Mouse (Mus musculus) CH12.LX (cell line): Measurements from ENCODE around the gene 2900026A02Rik.

Source experiments
- CTCF ChIP-seq, 2 experiments: IDR thresholded peaks in 1 of 2; conservative IDR thresholded peaks in 1 of 2; 2 replicates each; pipeline ENCODE4 v1.5.1; 2011 to 2012; ENCODE audit warnings: low read depth in 2 of 2, low read length in 2 of 2, improper control_type of control experiment in 1 of 2, inconsistent platforms in 1 of 2, mild to moderate bottlenecking in 1 of 2, moderate library complexity in 1 of 2
- E2F4 ChIP-seq: IDR thresholded peaks from 2 replicates; pipeline ENCODE4 v1.6.1; 2011; ENCODE audit warnings: low read depth, low read length, improper control_type of control experiment; ENCODE audit not compliant: insufficient replicate concordance
- ETS1 ChIP-seq: conservative IDR thresholded peaks from 2 replicates; pipeline ENCODE4 v1.6.1; 2012; ENCODE audit warnings: low read depth, mild to moderate bottlenecking, inconsistent platforms, low read length, improper control_type of control experiment, moderate library complexity
- KAT2A ChIP-seq: IDR thresholded peaks from 2 replicates; pipeline ENCODE4 v1.6.1; 2012; ENCODE audit warnings: low read length, improper control_type of control experiment, inconsistent platforms; ENCODE audit not compliant: insufficient replicate concordance
- MYC ChIP-seq: IDR thresholded peaks from 2 replicates; pipeline ENCODE4 v1.6.1; 2011; ENCODE audit warnings: low read depth, mild to moderate bottlenecking, improper control_type of control experiment, low read length
- PAX5 ChIP-seq: IDR thresholded peaks from 2 replicates; pipeline ENCODE4 v1.6.1; 2012; ENCODE audit warnings: low read length, inconsistent platforms, mixed read lengths
- TBP ChIP-seq: conservative IDR thresholded peaks from 2 replicates; pipeline ENCODE4 v1.6.1; 2011; ENCODE audit warnings: low read depth, low read length, improper control_type of control experiment

- TF ChIP-seq PAX5 (no peak), ETS1 (no peak), MYC (no peak), TBP (no peak), CTCF (conservative IDR thresholded peaks at IDR 0.05 in 1 of 2, IDR thresholded peaks at IDR 0.05 in 1 of 2; ENCODE audit: low read depth in 2 of 2, low read length in 2 of 2) (no peak), E2F4 (no peak), KAT2A (no peak)
Observed at GRCm38 (mm10) chr5:113146656-113147055, 74.4 kb downstream of the 2900026A02Rik start.
